Mouse (Mus musculus) erythroblast, embryonic 14.5 days (primary cell): ENCODE data around the gene Pbrm1. TPM values are rescaled to one million over a fixed set of nuclear protein-coding genes. Genes with fewer than 3 reads are reported as not detected.

ENCODE experiments used
- H3K27me3 ChIP-seq: 2 replicates; pipeline ENCODE4 v1.6.1; 2012; ENCODE audit warnings: inconsistent platforms; ENCODE audit not compliant: control insufficient read depth
- H3K36me3 ChIP-seq: 2 replicates; pipeline ENCODE4 v1.6.1; 2012; ENCODE audit warnings: mild to moderate bottlenecking, inconsistent platforms; ENCODE audit not compliant: control insufficient read depth
- H3K4me1 ChIP-seq: 2 replicates; pipeline ENCODE4 v1.6.1; 2012; ENCODE audit warnings: inconsistent platforms; ENCODE audit not compliant: control insufficient read depth
- H3K4me3 ChIP-seq: replicated peaks from 2 replicates; pipeline ENCODE3; 2012; ENCODE audit warnings: moderate library complexity, mild to moderate bottlenecking, inconsistent platforms
- H3K9me3 ChIP-seq: 2 replicates; pipeline ENCODE4 v1.6.1; 2012; ENCODE audit warnings: low read length, inconsistent platforms, mixed read lengths; ENCODE audit not compliant: control insufficient read depth
- GATA1 ChIP-seq: IDR thresholded peaks from 2 replicates; pipeline ENCODE4 v1.6.1; 2012; ENCODE audit warnings: low read length, inconsistent platforms, mixed read lengths
- TAL1 ChIP-seq: IDR thresholded peaks from 3 replicates; pipeline ENCODE4 v1.6.1; 2012; ENCODE audit warnings: low read length, inconsistent platforms, mixed read lengths
- polyA plus RNA-seq: library from polyadenylated mRNA; stranded (reverse); fragments of >175 nt; gene quantifications from 2 replicates; pipeline ENCODE4 v1.2.3, GENCODE M21; 2012

Pbrm1 gene
- polyA plus RNA-seq, 1 experiment: 1.2 TPM

GRCm38 (mm10) chr14:31011588-31011987 is 7.3 kb upstream of the Pbrm1 start:
- Histone ChIP-seq H3K4me3 (no peak overlapping the region), H3K36me3 (peaks cover 91% of the 10 kb centered on the region)

GRCm38 (mm10) chr14:31013928-31014327 is 5.0 kb upstream of the Pbrm1 start:
- peaks cover 45% of the 10 kb centered on the region for H3K4me1 ChIP-seq
- H3K4me3 ChIP-seq: no peak overlapping the region
- H3K27me3 ChIP-seq: no peaks in the 10 kb centered on the region
- no peaks in the 10 kb centered on the region for H3K9me3 ChIP-seq
- TF ChIP-seq TAL1: no peak
- TF ChIP-seq GATA1: no peak
- peaks cover 87% of the 10 kb centered on the region for H3K36me3 ChIP-seq

More at GRCm38 (mm10) chr14:31011588-31011987, 7.3 kb upstream of the Pbrm1 start:
- Histone ChIP-seq H3K4me1 (peaks cover 43% of the 10 kb centered on the region), H3K9me3 (no peaks in the 10 kb centered on the region), H3K27me3 (no peaks in the 10 kb centered on the region)
- TF ChIP-seq TAL1: no peak
- TF ChIP-seq GATA1: no peak

- peaks cover 75% of the 10 kb centered on the region for H3K36me3 ChIP-seq
- H3K9me3 ChIP-seq: no peaks in the 10 kb centered on the region
- TF ChIP-seq GATA1: no peak
- TF ChIP-seq TAL1: no peak
- no peaks in the 10 kb centered on the region for H3K27me3 ChIP-seq
- H3K4me1 ChIP-seq: peaks cover 49% of the 10 kb centered on the region
- H3K4me3 ChIP-seq: no peak overlapping the region
Measured at GRCm38 (mm10) chr14:31016063-31016462, 2.9 kb upstream of the Pbrm1 start.

- Histone ChIP-seq H3K9me3 (no peaks in the 10 kb centered on the region), H3K4me3 (peak overlapping the region; percentile 91), H3K27me3 (no peaks in the 10 kb centered on the region), H3K36me3 (peaks cover 73% of the 10 kb centered on the region), H3K4me1 (peaks cover 62% of the 10 kb centered on the region)
- no peak for TF ChIP-seq TAL1
- no peak for TF ChIP-seq GATA1
Measured at GRCm38 (mm10) chr14:31017854-31018253, 1.1 kb upstream of the Pbrm1 start.

GRCm38 (mm10) chr14:31019331-31020205 is 630 bp downstream of the Pbrm1 start:
- Histone ChIP-seq H3K36me3 (peaks cover 73% of the 10 kb centered on the region), H3K27me3 (no peaks in the 10 kb centered on the region), H3K9me3 (no peaks in the 10 kb centered on the region), H3K4me3 (peak overlapping the region; percentile 91), H3K4me1 (peaks cover 68% of the 10 kb centered on the region)
- TF ChIP-seq TAL1 (no peak), GATA1 (no peak)

GRCm38 (mm10) chr14:31022579-31022978 is 3.6 kb downstream of the Pbrm1 start:
- H3K9me3 ChIP-seq: no peaks in the 10 kb centered on the region
- TF ChIP-seq GATA1 (no peak), TAL1 (no peak)
- H3K4me3 ChIP-seq: no peak overlapping the region
- peaks cover 49% of the 10 kb centered on the region for H3K4me1 ChIP-seq
- no peaks in the 10 kb centered on the region for H3K27me3 ChIP-seq
- H3K36me3 ChIP-seq: peaks cover 73% of the 10 kb centered on the region

- Histone ChIP-seq H3K9me3 (no peaks in the 10 kb centered on the region), H3K4me3 (no peak overlapping the region), H3K36me3 (peaks cover 96% of the 10 kb centered on the region), H3K27me3 (no peaks in the 10 kb centered on the region), H3K4me1 (peaks cover 28% of the 10 kb centered on the region)
- TF ChIP-seq GATA1 (no peak), TAL1 (no peak)
Measured at GRCm38 (mm10) chr14:31025785-31026184, 6.8 kb downstream of the Pbrm1 start.

- TF ChIP-seq GATA1: no peak
- TF ChIP-seq TAL1: no peak
- H3K4me1 ChIP-seq: peaks cover 49% of the 10 kb centered on the region
- H3K36me3 ChIP-seq: peaks cover 87% of the 10 kb centered on the region
- H3K27me3 ChIP-seq: no peaks in the 10 kb centered on the region
- H3K9me3 ChIP-seq: no peaks in the 10 kb centered on the region
- H3K4me3 ChIP-seq: peak overlapping the region; percentile 27
Measured at GRCm38 (mm10) chr14:31045296-31045695, 26.4 kb downstream of the Pbrm1 start.

GRCm38 (mm10) chr14:31045817-31046216 is 26.9 kb downstream of the Pbrm1 start:
- H3K27me3 ChIP-seq: no peaks in the 10 kb centered on the region
- H3K9me3 ChIP-seq: no peaks in the 10 kb centered on the region
- peaks cover 87% of the 10 kb centered on the region for H3K36me3 ChIP-seq
- peaks cover 51% of the 10 kb centered on the region for H3K4me1 ChIP-seq
- peak overlapping the region; percentile 27 for H3K4me3 ChIP-seq
- peak; percentile 91 for TF ChIP-seq TAL1
- peak; percentile 93 for TF ChIP-seq GATA1
